Mouse (Mus musculus) heart, embryonic 14.5 days (tissue): ENCODE results near the gene Bud23. TPM values are rescaled to one million over a fixed set of nuclear protein-coding genes. Genes with fewer than 3 reads are reported as not detected.
"Not testable (repeated sequence)": the region's sequence is repeated elsewhere in the genome, so short reads cannot be mapped to it uniquely, and the experiment has no call there.

Experiments
- ATAC-seq: fragments of 200-750 bp; cut with Nextera tagmentation; 2 replicates; pipeline ENCODE4 v1.8.0; 2017; ENCODE audit warnings: low read depth, moderate TSS enrichment; ENCODE audit not compliant: insufficient number of reproducible peaks, insufficient read depth, low FRiP score
- H3K27ac ChIP-seq, 2 experiments: fragments of 200-500 bp in 1 of 2; fragments of 300-500 bp in 1 of 2; sonication (generic) in 1 of 2; replicated peaks in 1 of 2; 2 replicates each; pipeline ENCODE4 v1.5.1; 2012 to 2014; ENCODE audit warnings: low read depth in 2 of 2, low read length in 2 of 2, control low read depth in 1 of 2, mild to moderate bottlenecking in 1 of 2, mixed read lengths in 1 of 2; ENCODE audit not compliant: control insufficient read depth in 1 of 2, insufficient read depth in 1 of 2
- H3K27me3 ChIP-seq: fragments of 300-500 bp; sonication (generic); 2 replicates; pipeline ENCODE4 v1.6.1; 2014; ENCODE audit warnings: mild to moderate bottlenecking, low read length, control low read depth; ENCODE audit not compliant: control insufficient read depth, insufficient read depth
- H3K36me3 ChIP-seq: fragments of 300-500 bp; sonication (generic); 2 replicates; pipeline ENCODE4 v1.6.1; 2014; ENCODE audit warnings: mild to moderate bottlenecking, control low read depth, low read length, mixed read lengths; ENCODE audit not compliant: control insufficient read depth, insufficient read depth
- H3K4me1 ChIP-seq, 2 experiments: fragments of 200-500 bp in 1 of 2; fragments of 300-500 bp in 1 of 2; sonication (generic) in 1 of 2; 2 replicates each; pipeline ENCODE4 v1.6.1; 2012 to 2014; ENCODE audit warnings: low read length in 2 of 2, control low read depth in 1 of 2, mixed read lengths in 1 of 2; ENCODE audit not compliant: control insufficient read depth in 2 of 2, insufficient read depth in 2 of 2
- H3K4me2 ChIP-seq: fragments of 300-500 bp; sonication (generic); 2 replicates; pipeline ENCODE4 v1.6.1; 2014; ENCODE audit warnings: mild to moderate bottlenecking, low read length
- H3K4me3 ChIP-seq, 2 experiments: fragments of 200-500 bp in 1 of 2; fragments of 300-500 bp in 1 of 2; sonication (generic) in 1 of 2; 2 replicates each; pipeline ENCODE4 v1.5.1; 2012 to 2014; ENCODE audit warnings: low read length in 2 of 2, mild to moderate bottlenecking in 2 of 2, control low read depth in 1 of 2, low read depth in 1 of 2, moderate library complexity in 1 of 2; ENCODE audit not compliant: control insufficient read depth in 1 of 2, insufficient read depth in 1 of 2
- H3K9ac ChIP-seq: fragments of 300-500 bp; sonication (generic); 2 replicates; pipeline ENCODE4 v1.6.1; 2014; ENCODE audit warnings: mild to moderate bottlenecking, low read length
- H3K9me3 ChIP-seq: fragments of 300-500 bp; sonication (generic); 2 replicates; pipeline ENCODE4 v1.6.1; 2016; ENCODE audit warnings: low read length, control low read depth; ENCODE audit not compliant: control insufficient read depth
- WGBS: fragments of 180-500 bp; shearing (Covaris S2); extraction: QIAGEN DNeasy Blood & Tissue Kit; methylation state at CpG from one replicate; pipeline ENCODE4 v1.1.7; 2014; 5-methylcytosine and 5-hydroxymethylcytosine counted together
- polyA plus RNA-seq: library from polyadenylated mRNA; unstranded; fragments of >200 nt; fragmentation: Nextera tagmentation; extraction: Ambion mirVana; gene quantifications from 2 replicates; pipeline ENCODE4 v1.2.1, GENCODE M21; 2014

Bud23 gene
- polyA plus RNA-seq, 1 experiment from 2014 or later: 52.3 TPM

- Histone ChIP-seq H3K27me3 (no peaks in the 10 kb centered on the region), H3K27ac (no peak overlapping the region), H3K9ac (no peak overlapping the region), H3K36me3 (peaks cover 5% of the 10 kb centered on the region), H3K4me3 (no peak overlapping the region), H3K9me3 (no peaks in the 10 kb centered on the region), H3K4me2 (no peak overlapping the region), H3K4me1 (0 out of 4 replicates have a peak, but pooled peaks cover 0 to 2% of the 10 kb centered on the region in 2 experiments)
- ATAC-seq: no peak
- 68% methylated on average over 3 of the region's 3 CpGs for WGBS
These were observed 5.7 kb upstream of the Bud23 start for GRCm38 (mm10) chr5:135070448-135070847.

GRCm38 (mm10) chr5:135066008-135066407, 1.2 kb upstream of the Bud23 start:
- H3K27me3 ChIP-seq: no peaks in the 10 kb centered on the region
- H3K4me3 ChIP-seq: no peak overlapping the region
- WGBS: 87% methylated on average over 3 of the region's 3 CpGs

DNA sequence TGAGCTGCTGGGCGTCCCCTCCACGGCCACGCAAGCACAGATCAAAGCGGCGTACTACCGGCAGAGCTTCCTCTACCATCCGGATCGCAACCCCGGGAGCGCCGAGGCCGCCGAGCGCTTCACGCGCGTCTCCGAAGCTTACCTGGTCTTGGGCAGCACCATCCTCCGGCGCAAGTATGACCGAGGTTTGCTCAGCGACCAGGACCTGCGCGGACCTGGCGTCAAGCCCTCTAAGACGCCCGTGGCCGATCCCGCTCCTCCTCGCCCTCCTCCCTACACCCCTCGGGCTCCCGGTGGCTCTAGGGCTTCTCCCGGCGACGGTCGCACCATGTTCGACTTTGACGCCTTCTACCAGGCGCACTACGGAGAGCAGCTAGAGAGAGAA, 385 bp downstream of the Bud23 start:
- Histone ChIP-seq H3K4me1 (peaks cover 6 to 10% of the 10 kb centered on the region in 2 experiments; a peak in 2 of 4 replicates), H3K9me3 (no peaks in the 10 kb centered on the region), H3K27me3 (no peaks in the 10 kb centered on the region), H3K9ac (peak overlapping the region; percentile 81), H3K4me3 (peak overlapping the region; percentile 86 to 90), H3K4me2 (peak overlapping the region; percentile 97), H3K36me3 (peaks cover 26% of the 10 kb centered on the region), H3K27ac (peak overlapping the region; percentile 25 to 45; a peak in 1 of 4 replicates)
- WGBS: under 1% methylated on average over 40 of the region's 40 CpGs
- ATAC-seq: peak; percentile 28; the same call in 1 of the 2 replicates

More at GRCm38 (mm10) chr5:135066008-135066407, 1.2 kb upstream of the Bud23 start:
- H3K9me3 ChIP-seq: no peaks in the 10 kb centered on the region
- H3K27ac ChIP-seq: no peak overlapping the region
- no peak overlapping the region for H3K4me2 ChIP-seq
- peaks cover 10% of the 10 kb centered on the region for H3K36me3 ChIP-seq
- no peak for ATAC-seq
- peaks cover 6 to 10% of the 10 kb centered on the region in 2 experiments; a peak in 2 of 4 replicates for H3K4me1 ChIP-seq
- H3K9ac ChIP-seq: no peak overlapping the region

DNA sequence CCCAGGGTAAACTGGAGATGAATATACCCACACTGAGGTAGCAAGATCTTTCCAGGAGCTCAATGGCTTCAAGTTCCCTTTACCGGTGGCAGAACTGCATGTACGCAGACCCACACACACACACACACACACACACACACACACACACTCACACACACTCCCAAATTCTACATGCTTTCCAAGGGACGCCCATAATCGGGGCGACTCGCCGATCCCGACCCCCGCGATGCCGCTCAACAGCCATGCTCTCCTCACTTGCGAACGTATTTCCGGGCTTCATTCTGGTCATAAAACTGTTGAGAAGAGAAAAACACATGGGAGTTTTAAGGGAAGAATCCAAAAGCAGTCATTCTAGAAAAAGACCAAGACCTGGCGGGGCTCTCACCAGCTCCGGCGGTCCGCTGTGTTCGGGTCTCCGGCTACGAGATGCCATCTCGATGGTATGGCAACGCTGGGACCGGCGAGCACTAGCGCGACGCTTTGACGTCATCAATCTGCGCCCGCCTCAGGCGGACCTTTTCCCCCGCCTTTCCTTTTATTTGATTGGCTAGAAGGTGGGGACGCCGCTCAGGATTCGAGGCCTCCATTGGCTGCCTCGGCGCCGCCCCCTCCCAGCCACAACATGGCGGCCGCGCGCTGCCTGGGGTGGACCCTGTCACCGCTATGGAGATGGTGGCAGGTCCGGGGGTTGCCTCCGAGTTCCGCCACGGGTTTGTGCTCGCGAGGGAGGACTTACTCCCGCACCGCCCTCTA, 954 bp downstream of the Bud23 start, which contains the start of gene Dnajc30:
Gene Dnajc30 (plus strand): TSS at position 574 of the 753 bp plus-strand sequence.
- Histone ChIP-seq H3K27me3 (no peaks in the 10 kb centered on the region), H3K9me3 (no peaks in the 10 kb centered on the region), H3K36me3 (peaks cover 32% of the 10 kb centered on the region), H3K4me3 (peak within 1 kb of the TSS; percentile 86 to 90), H3K27ac (peak within 1 kb of the TSS; percentile 25 to 45; a peak in 1 of 4 replicates), H3K4me2 (peak within 1 kb of the TSS; percentile 97), H3K4me1 (peaks cover 6 to 10% of the 10 kb centered on the region in 2 experiments; a peak in 2 of 4 replicates), H3K9ac (peak within 1 kb of the TSS; percentile 81)
- under 1% methylated on average over 52 of the region's 52 CpGs for WGBS
- ATAC-seq: peak; percentile 94

DNA sequence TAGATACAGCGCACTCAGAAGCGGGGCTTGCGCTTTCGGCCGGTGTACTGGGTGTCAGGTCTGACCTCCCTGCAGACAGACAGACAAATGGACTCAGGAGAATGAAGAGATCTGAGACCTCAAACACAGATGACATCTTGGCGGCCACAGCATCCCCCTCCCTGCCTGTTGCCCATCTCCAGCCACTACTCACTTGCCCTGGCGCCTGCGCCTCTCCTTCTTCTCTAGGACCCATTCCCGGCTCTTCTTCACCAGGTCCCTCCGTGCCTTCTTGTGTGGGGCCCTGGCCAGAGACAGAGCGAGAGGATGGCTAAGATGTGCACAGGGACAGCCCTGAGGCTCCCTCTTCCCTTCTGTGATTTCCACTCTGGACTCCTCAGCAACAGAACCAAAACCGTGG, 11.4 kb downstream of the Bud23 start:
- Histone ChIP-seq H3K27me3 (no peaks in the 10 kb centered on the region), H3K36me3 (peaks cover 80% of the 10 kb centered on the region), H3K4me1 (no peaks in the 10 kb centered on the region), H3K4me2 (no peak overlapping the region), H3K4me3 (no peak overlapping the region), H3K27ac (no peak overlapping the region), H3K9me3 (no peaks in the 10 kb centered on the region), H3K9ac (no peak overlapping the region)
- no peak for ATAC-seq
- WGBS: 57% methylated on average over 12 of the region's 12 CpGs

GRCm38 (mm10) chr5:135049268-135049667, 15.5 kb downstream of the Bud23 start:
- not testable (repeated sequence) for H3K27me3 ChIP-seq, H3K9ac ChIP-seq, ATAC-seq, H3K4me3 ChIP-seq, H3K4me2 ChIP-seq, H3K27ac ChIP-seq, H3K4me1 ChIP-seq, H3K9me3 ChIP-seq
- peaks cover 77% of the 10 kb centered on the region for H3K36me3 ChIP-seq
- WGBS: 82% methylated on average over 6 of the region's 6 CpGs

GRCm38 (mm10) chr5:135048539-135048938, 16.2 kb downstream of the Bud23 start:
- Histone ChIP-seq H3K27me3 (no peaks in the 10 kb centered on the region), H3K4me1 (no peaks in the 10 kb centered on the region), H3K4me3 (no peak overlapping the region), H3K27ac (no peak overlapping the region), H3K9ac (no peak overlapping the region), H3K36me3 (peaks cover 72% of the 10 kb centered on the region), H3K4me2 (no peak overlapping the region), H3K9me3 (no peaks in the 10 kb centered on the region)
- ATAC-seq: no peak; the same call in 1 of the 2 replicates
- 90% methylated on average over 5 of the region's 5 CpGs for WGBS
